Mouse (Mus musculus) hindbrain, embryonic 11.5 days (tissue): ENCODE measurements around the gene Stk11. TPM values are rescaled to one million over a fixed set of nuclear protein-coding genes. Genes with fewer than 3 reads are reported as not detected.

Experiments
- ATAC-seq: fragments of 200-750 bp; cut with Nextera tagmentation; 2 replicates; pipeline ENCODE4 v1.8.0; 2017; ENCODE audit warnings: mild to moderate bottlenecking, moderate TSS enrichment, moderate library complexity; ENCODE audit not compliant: low FRiP score
- DNase-seq: peaks from one replicate; pipeline ENCODE4 v3.0.0-alpha.2; 2015; ENCODE audit warnings: low spot score
- H3K27ac ChIP-seq: fragments of 300-500 bp; sonication (generic); 2 replicates; pipeline ENCODE4 v1.5.1; 2014; ENCODE audit warnings: mild to moderate bottlenecking, low read depth, low read length
- H3K27me3 ChIP-seq: fragments of 300-500 bp; sonication (generic); 2 replicates; pipeline ENCODE4 v1.6.1; 2014; ENCODE audit warnings: mild to moderate bottlenecking, low read length, moderate library complexity, mixed read lengths; ENCODE audit not compliant: control insufficient read depth, insufficient read depth
- H3K36me3 ChIP-seq: fragments of 300-500 bp; sonication (generic); 2 replicates; pipeline ENCODE4 v1.6.1; 2014; ENCODE audit warnings: mild to moderate bottlenecking, low read length, moderate library complexity, mixed read lengths; ENCODE audit not compliant: control insufficient read depth, insufficient read depth
- H3K4me1 ChIP-seq: fragments of 300-500 bp; sonication (generic); replicated peaks from 2 replicates; pipeline ENCODE4 v1.6.1; 2014; ENCODE audit warnings: low read length, mixed read lengths; ENCODE audit not compliant: control insufficient read depth, insufficient read depth
- H3K4me2 ChIP-seq: fragments of 300-500 bp; sonication (generic); replicated peaks from 2 replicates; pipeline ENCODE4 v1.6.1; 2014; ENCODE audit warnings: mild to moderate bottlenecking, low read depth, low read length
- H3K4me3 ChIP-seq: fragments of 300-500 bp; sonication (generic); 2 replicates; pipeline ENCODE4 v1.5.1; 2014; ENCODE audit warnings: low read depth, low read length
- H3K9ac ChIP-seq: fragments of 300-500 bp; sonication (generic); 2 replicates; pipeline ENCODE4 v1.6.1; 2014; ENCODE audit warnings: low read depth, low read length
- H3K9me3 ChIP-seq: fragments of 300-500 bp; sonication (generic); 2 replicates; pipeline ENCODE4 v1.6.1; 2016; ENCODE audit warnings: low read length; ENCODE audit not compliant: control insufficient read depth
- WGBS: fragments of 180-500 bp; shearing (Covaris S2); extraction: QIAGEN DNeasy Blood & Tissue Kit; methylation state at CpG from one replicate; pipeline ENCODE4 v1.1.7; 2014; 5-methylcytosine and 5-hydroxymethylcytosine counted together
- polyA plus RNA-seq: library from polyadenylated mRNA; unstranded; fragments of >200 nt; fragmentation: Nextera tagmentation; extraction: Ambion mirVana; gene quantifications from 2 replicates; pipeline ENCODE4 v1.2.1, GENCODE M21; 2014

The Stk11 gene
- polyA plus RNA-seq, 1 experiment from 2014 or later, result 26.8 TPM

DNA sequence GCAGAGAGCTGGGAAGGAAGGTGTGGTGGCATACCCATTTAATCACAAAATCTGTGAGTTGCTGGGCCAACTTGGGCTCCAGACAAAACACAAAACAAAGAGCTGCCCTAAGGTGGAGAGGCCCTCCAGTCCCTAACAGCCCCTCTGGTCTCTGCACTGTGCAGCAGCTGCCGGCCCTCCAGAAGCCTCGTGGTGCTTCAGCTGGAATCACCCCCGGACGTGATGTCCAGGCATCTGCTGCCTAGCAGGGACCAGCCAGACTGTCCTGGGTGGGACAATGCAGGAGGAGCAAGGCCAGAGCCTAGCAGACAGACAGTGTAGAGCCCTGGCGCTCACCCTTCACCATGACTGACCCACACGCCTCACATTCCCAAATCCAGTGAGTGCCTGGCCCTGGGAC is 24.1 kb upstream of the Stk11 start:
- H3K4me3 ChIP-seq, result no peak overlapping the region
- DNase-seq, result no peak
- 92% methylated on average over 6 of the region's 6 CpGs for WGBS
- no peaks in the 10 kb centered on the region for H3K27me3 ChIP-seq
- no peak overlapping the region for H3K27ac ChIP-seq
- no peak overlapping the region for H3K4me2 ChIP-seq
- ATAC-seq, result no peak
- H3K9ac ChIP-seq, result no peak overlapping the region
- no peaks in the 10 kb centered on the region for H3K36me3 ChIP-seq
- H3K9me3 ChIP-seq, result no peaks in the 10 kb centered on the region
- H3K4me1 ChIP-seq, result no peaks in the 10 kb centered on the region

DNA sequence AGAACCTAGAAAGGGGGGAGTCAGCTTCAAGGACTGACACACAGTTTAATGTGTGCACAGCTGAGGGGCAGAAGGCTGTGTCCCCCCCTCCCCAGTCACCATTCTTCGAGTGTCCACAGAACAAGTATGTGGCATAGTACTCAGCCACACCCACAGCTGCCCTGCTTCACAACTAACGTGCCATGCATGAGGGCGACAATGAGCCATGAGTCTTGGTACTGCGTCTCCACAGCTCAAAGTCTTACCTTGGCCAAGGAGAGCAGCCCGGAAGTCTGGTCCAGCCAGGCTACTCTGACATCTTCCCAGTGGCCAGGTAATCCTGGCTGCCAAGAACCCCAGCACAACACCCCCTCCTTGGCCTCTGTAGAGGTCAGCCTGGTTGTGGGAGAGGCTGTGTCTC is 22.9 kb upstream of the Stk11 start:
- Histone ChIP-seq H3K4me1 (no peaks in the 10 kb centered on the region), H3K9me3 (no peaks in the 10 kb centered on the region), H3K36me3 (no peaks in the 10 kb centered on the region), H3K27ac (no peak overlapping the region), H3K4me2 (no peak overlapping the region), H3K27me3 (no peaks in the 10 kb centered on the region), H3K9ac (no peak overlapping the region), H3K4me3 (no peak overlapping the region)
- DNase-seq, result no peak
- WGBS, result 85% methylated on average over 5 of the region's 5 CpGs
- no peak for ATAC-seq

DNA sequence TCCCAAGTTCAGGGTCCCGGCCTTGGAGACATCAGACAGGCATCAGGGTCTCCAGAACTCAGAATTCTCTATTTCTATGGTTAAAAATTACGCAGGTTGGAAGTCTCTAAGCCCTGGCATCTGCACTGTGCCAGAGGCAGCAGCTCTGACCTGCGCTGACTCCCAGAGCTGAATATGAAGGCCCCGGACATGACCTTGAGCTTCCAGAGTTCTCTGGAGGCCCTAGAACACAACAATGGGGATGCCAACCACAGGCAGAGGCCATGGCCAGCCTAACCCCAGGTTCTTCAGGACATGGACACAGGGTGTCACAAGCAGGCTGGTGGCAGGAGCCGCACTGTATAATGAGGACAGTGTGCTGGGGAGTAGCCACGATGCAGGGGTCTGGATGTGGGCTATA is 21.5 kb upstream of the Stk11 start:
- Histone ChIP-seq H3K9me3 (no peaks in the 10 kb centered on the region), H3K4me3 (no peak overlapping the region), H3K27ac (no peak overlapping the region), H3K4me2 (no peak overlapping the region), H3K9ac (no peak overlapping the region), H3K27me3 (no peaks in the 10 kb centered on the region), H3K4me1 (no peaks in the 10 kb centered on the region), H3K36me3 (no peaks in the 10 kb centered on the region)
- DNase-seq (no peak), ATAC-seq (no peak)
- WGBS, result 96% methylated on average over 6 of the region's 6 CpGs

DNA sequence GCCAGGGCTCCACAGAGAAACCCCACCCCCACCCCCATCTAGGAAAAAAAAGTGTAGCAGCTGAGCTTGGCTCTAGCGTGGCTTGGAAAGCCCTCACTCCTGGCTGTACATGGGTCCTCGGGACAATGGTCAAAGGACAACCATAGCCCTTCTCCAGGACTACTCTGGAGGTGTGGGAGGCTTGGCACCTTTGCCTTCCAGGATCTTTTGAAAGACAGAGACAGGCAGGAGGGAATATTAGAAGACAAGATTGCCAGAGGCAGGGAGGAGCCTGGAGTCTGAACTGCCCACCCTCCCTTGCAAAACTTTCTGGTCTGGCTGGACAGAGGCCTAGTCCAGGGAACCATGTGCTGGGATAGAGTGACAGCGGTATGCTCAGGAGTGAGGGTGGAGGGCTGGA is 20.9 kb upstream of the Stk11 start:
- Histone ChIP-seq H3K27ac (no peak overlapping the region), H3K9ac (no peak overlapping the region), H3K4me2 (no peak overlapping the region), H3K4me1 (no peaks in the 10 kb centered on the region), H3K9me3 (no peaks in the 10 kb centered on the region), H3K27me3 (no peaks in the 10 kb centered on the region), H3K4me3 (no peak overlapping the region), H3K36me3 (no peaks in the 10 kb centered on the region)
- ATAC-seq (no peak), DNase-seq (no peak)
- WGBS, result 76% methylated on average over 3 of the region's 3 CpGs

DNA sequence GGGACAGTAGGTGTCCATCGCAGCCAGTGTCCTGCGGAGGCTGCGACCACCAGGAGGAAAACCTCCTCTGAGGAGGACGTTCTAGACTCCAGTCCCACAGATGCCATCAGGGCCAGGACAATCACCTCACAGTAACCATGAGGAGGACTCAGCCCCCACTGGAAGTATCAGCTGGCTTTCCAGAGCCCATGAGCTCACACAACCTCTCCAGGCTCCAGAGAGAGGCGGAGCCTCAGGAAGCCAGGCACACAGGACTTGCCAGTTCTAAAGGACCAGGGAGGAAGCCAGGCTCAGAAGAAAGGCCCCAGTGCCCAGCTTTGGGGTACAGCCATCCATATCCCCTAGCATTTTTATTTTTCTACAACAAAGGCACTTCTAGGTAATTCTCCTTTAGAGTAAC is 20.1 kb upstream of the Stk11 start:
- DNase-seq (no peak), ATAC-seq (no peak)
- Histone ChIP-seq H3K4me2 (no peak overlapping the region), H3K4me1 (no peaks in the 10 kb centered on the region), H3K4me3 (no peak overlapping the region), H3K27me3 (no peaks in the 10 kb centered on the region), H3K9ac (no peak overlapping the region), H3K27ac (no peak overlapping the region), H3K9me3 (no peaks in the 10 kb centered on the region), H3K36me3 (no peaks in the 10 kb centered on the region)
- WGBS, result 85% methylated on average over 5 of the region's 5 CpGs

DNA sequence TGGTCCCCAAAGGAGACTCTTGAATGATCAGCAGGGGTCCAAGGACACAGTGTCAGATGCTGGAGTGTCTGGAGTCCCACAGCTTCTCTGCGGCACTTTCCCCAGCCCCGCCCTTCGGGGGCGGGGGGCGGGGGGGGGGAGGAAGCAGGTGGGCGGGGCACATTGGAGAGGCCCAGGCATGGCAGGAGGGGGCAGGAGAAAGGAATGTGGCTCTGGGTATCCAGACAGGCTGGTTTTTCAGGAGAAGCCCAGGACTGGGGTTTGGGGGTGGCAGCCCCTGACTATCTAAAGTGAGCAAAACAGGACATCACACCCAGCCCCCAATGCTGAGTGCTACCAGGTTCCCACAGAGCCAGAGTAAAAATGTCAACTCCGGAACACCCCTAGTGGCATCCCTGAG is 18.3 kb upstream of the Stk11 start:
- no peak overlapping the region for H3K9ac ChIP-seq
- no peak for DNase-seq

DNA sequence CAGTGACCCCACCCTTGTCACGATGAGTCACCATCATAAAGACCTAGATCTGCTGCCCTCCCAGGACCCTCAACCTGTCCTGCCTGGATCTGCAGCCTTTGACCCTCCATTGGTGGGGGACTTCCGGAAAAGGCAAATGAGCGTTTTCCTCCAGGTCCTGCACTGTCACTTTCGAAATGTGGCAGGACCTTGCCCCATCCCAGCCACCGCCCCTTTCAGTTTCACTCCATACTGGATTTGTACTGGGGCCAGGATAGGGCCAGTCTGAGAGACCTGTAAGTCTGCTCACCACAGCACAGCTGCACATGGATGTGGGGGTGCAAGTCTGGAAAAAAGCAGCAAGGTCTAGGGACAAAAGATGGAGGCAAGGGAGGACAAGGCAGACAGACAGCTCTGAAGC is 17.0 kb upstream of the Stk11 start:
- no peak overlapping the region for H3K9ac ChIP-seq
- no peak for DNase-seq
- no peaks in the 10 kb centered on the region; the same call in 1 of the 2 replicates for H3K4me1 ChIP-seq
- H3K4me2 ChIP-seq, result no peak overlapping the region
- H3K36me3 ChIP-seq, result no peaks in the 10 kb centered on the region
- no peak overlapping the region for H3K27ac ChIP-seq
- H3K4me3 ChIP-seq, result no peak overlapping the region
- ATAC-seq, result no peak
- no peaks in the 10 kb centered on the region for H3K9me3 ChIP-seq
- no peaks in the 10 kb centered on the region for H3K27me3 ChIP-seq
- WGBS, result 87% methylated on average over 5 of the region's 5 CpGs

More for the DNA sequence above, 18.3 kb upstream of the Stk11 start:
- Histone ChIP-seq H3K4me2 (no peak overlapping the region), H3K4me3 (no peak overlapping the region), H3K9me3 (no peaks in the 10 kb centered on the region), H3K4me1 (no peaks in the 10 kb centered on the region; the same call in 1 of the 2 replicates), H3K27me3 (no peaks in the 10 kb centered on the region), H3K36me3 (no peaks in the 10 kb centered on the region), H3K27ac (no peak overlapping the region)
- 26% methylated on average over 6 of the region's 7 CpGs for WGBS
- no peak for ATAC-seq

DNA sequence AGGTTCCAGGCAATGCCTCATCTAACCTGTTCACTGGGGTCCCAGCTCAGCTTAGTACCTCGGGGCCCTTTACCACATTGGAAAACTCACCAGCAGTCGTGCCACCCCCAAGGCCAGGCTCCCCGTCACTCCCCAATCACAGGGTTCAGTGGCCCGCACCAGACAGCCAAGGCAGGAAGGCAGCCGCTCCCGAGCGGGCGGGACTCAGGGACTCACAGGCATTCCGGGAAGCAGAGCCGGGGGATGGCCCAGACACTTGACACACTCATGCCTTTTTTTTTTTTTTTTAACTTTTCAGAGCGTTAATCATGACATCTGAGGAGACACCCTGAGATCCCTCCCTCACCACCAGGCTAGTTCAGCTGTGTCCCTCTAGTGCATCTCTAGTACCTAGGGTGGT is 14.6 kb upstream of the Stk11 start:
- Histone ChIP-seq H3K27ac (no peak overlapping the region), H3K36me3 (no peaks in the 10 kb centered on the region), H3K4me2 (no peak overlapping the region), H3K4me3 (no peak overlapping the region), H3K9ac (no peak overlapping the region), H3K9me3 (no peaks in the 10 kb centered on the region), H3K4me1 (no peaks in the 10 kb centered on the region; the same call in 1 of the 2 replicates), H3K27me3 (no peaks in the 10 kb centered on the region)
- ATAC-seq (no peak), DNase-seq (no peak)
- WGBS, result 64% methylated on average over 11 of the region's 11 CpGs

DNA sequence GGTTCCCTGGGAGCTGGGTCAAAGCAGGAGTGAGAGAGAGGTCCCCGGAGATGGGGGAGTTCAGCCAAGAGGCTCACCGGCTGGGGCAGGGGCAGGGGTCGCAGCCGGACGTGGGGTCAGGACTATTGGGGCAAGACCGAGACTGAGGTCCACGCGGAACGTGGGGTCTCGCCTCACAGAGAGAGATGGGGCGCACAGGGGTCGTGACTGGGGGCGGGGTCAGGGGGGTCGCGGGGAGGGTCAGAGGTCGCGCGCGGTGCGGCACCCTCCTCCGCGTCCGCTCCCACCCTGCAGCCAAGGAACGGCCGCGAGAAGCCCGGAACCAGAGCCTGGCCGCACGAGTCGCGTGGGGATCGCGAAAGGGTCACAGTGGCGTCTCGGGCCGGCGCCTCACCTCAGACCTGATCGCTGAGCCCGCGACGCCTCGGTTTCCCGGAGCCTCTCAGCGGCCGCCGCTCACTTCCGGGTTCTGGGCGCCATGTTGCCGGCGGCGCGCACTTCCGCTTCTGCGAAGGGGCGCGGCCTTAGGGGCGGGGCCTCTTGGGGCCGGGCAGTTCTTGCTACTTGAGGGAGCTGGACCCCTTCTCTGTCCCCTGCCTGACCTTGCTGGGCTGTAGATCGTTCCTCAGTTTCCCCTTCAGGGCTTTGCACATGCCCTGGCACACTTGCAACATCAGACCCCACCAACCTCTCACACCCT is 13.2 kb upstream of the Stk11 start:
- H3K9ac ChIP-seq, result peak overlapping the region; percentile 83
- peak; percentile 88 for ATAC-seq
- no peaks in the 10 kb centered on the region for H3K27me3 ChIP-seq
- H3K36me3 ChIP-seq, result no peaks in the 10 kb centered on the region
- WGBS, result under 1% methylated on average over 54 of the region's 59 CpGs
- peak overlapping the region; percentile 88 for H3K4me2 ChIP-seq
- H3K9me3 ChIP-seq, result no peaks in the 10 kb centered on the region
- H3K27ac ChIP-seq, result peak overlapping the region; percentile 58
- peak; percentile 95 for DNase-seq
- H3K4me3 ChIP-seq, result peak overlapping the region; percentile 84
- no peaks in the 10 kb centered on the region; the same call in 1 of the 2 replicates for H3K4me1 ChIP-seq
